Mouse (Mus musculus) C2C12 (cell line): Measurements from ENCODE around the gene Kif1a. TPM values are rescaled to one million over a fixed set of nuclear protein-coding genes. Genes with fewer than 3 reads are reported as not detected.

ENCODE experiments used
- H3K27me3 ChIP-seq: one replicate; pipeline ENCODE4 v1.6.1; 2011; ENCODE audit not compliant: control insufficient read depth, insufficient read depth, insufficient read length
- H3K36me3 ChIP-seq: one replicate; pipeline ENCODE4 v1.6.1; 2011; ENCODE audit not compliant: control insufficient read depth, insufficient read depth
- H3K4me3 ChIP-seq: one replicate; pipeline ENCODE4 v1.5.1; 2011; ENCODE audit warnings: mild to moderate bottlenecking, control low read depth; ENCODE audit not compliant: poor library complexity, insufficient read depth, severe bottlenecking
- H3K79me2 ChIP-seq: one replicate; pipeline ENCODE4 v1.6.1; 2011; ENCODE audit not compliant: control insufficient read depth, insufficient read depth
- H3K79me3 ChIP-seq: one replicate; pipeline ENCODE4 v1.6.1; 2011; ENCODE audit warnings: low read depth, control low read depth
- H3ac ChIP-seq: one replicate; pipeline ENCODE3; 2011; ENCODE audit warnings: low read depth; ENCODE audit not compliant: control insufficient read depth, insufficient read length
- CEBPB ChIP-seq: IDR thresholded peaks from one replicate; pipeline ENCODE4 v1.6.1; 2011; ENCODE audit warnings: low read depth, mild to moderate bottlenecking, control low read depth, moderate library complexity
- CTCF ChIP-seq: IDR thresholded peaks from one replicate; pipeline ENCODE4 v1.5.1; 2011; ENCODE audit not compliant: control insufficient read depth, insufficient read depth, insufficient read length
- FOSL1 ChIP-seq: IDR thresholded peaks from one replicate; pipeline ENCODE4 v1.8.0; 2011; ENCODE audit warnings: mild to moderate bottlenecking, low read length; ENCODE audit not compliant: poor library complexity, insufficient read depth, severe bottlenecking
- MAX ChIP-seq: IDR thresholded peaks from one replicate; pipeline ENCODE4 v1.6.1; 2011; ENCODE audit warnings: mild to moderate bottlenecking, control low read depth
- MYOD1 ChIP-seq: IDR thresholded peaks from one replicate; pipeline ENCODE4 v1.6.1; 2011; ENCODE audit warnings: low read depth; ENCODE audit not compliant: control insufficient read depth, insufficient read length
- MYOG ChIP-seq: IDR thresholded peaks from one replicate; pipeline ENCODE4 v1.6.1; 2011; ENCODE audit not compliant: control insufficient read depth, insufficient read length; ENCODE audit errors: extremely low read depth
- USF1 ChIP-seq: IDR thresholded peaks from one replicate; pipeline ENCODE4 v1.6.1; 2011; ENCODE audit warnings: low read depth, mild to moderate bottlenecking, control low read depth, moderate library complexity
- polyA plus RNA-seq: library from polyadenylated mRNA; unstranded; fragments of >200 nt; fragmentation: generic; extraction: Trizol; gene quantifications from one replicate; pipeline ENCODE4 v1.2.1, GENCODE M21; 2012; ENCODE audit warnings: missing spikeins

The Kif1a gene
- polyA plus RNA-seq, 1 experiment: 3.4 TPM

GRCm38 (mm10) chr1:93030060-93030459, 71.7 kb downstream of the Kif1a start:
- Histone ChIP-seq H3K79me3 (no peaks in the 10 kb centered on the region), H3K36me3 (no peaks in the 10 kb centered on the region), H3K27me3 (peaks cover 5% of the 10 kb centered on the region), H3ac (no peak overlapping the region), H3K79me2 (no peaks in the 10 kb centered on the region), H3K4me3 (no peak overlapping the region)
- TF ChIP-seq CTCF (no peak), FOSL1 (no peak), MYOG (no peak), MAX (no peak), MYOD1 (no peak), USF1 (no peak), CEBPB (no peak)

DNA sequence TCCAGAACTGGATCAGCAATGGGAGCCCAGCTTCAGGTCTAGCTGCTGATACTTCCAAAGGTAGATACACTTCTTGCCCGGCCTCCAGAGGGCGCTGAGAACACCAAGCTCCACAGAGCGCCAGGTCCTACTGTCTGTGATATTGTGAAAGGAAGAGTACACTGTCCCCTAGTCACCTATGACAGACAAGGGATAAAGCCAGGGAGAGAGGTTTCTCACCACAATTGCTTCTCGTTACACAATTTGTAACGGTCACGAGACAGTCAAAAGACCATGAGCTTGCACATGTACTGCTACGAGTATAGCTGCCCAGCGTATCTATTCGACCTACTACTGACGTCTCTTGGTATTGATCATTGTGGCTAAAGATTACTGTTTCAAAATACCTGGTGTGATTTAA, 72.4 kb downstream of the Kif1a start:
- peaks cover 6% of the 10 kb centered on the region for H3K27me3 ChIP-seq
- H3K4me3 ChIP-seq: no peak overlapping the region
- no peaks in the 10 kb centered on the region for H3K79me2 ChIP-seq
- no peaks in the 10 kb centered on the region for H3K36me3 ChIP-seq
- H3K79me3 ChIP-seq: no peaks in the 10 kb centered on the region
- TF ChIP-seq MAX (no peak), FOSL1 (no peak), CEBPB (no peak), CTCF (no peak), MYOD1 (no peak), USF1 (no peak), MYOG (no peak)
- no peak overlapping the region for H3ac ChIP-seq

- Histone ChIP-seq H3K36me3 (no peaks in the 10 kb centered on the region), H3K79me2 (no peaks in the 10 kb centered on the region), H3K79me3 (no peaks in the 10 kb centered on the region), H3K4me3 (no peak overlapping the region), H3ac (no peak overlapping the region), H3K27me3 (peaks cover 29% of the 10 kb centered on the region)
- no peak for TF ChIP-seq CTCF
Observed at GRCm38 (mm10) chr1:93026600-93026999, 75.2 kb downstream of the Kif1a start.

DNA sequence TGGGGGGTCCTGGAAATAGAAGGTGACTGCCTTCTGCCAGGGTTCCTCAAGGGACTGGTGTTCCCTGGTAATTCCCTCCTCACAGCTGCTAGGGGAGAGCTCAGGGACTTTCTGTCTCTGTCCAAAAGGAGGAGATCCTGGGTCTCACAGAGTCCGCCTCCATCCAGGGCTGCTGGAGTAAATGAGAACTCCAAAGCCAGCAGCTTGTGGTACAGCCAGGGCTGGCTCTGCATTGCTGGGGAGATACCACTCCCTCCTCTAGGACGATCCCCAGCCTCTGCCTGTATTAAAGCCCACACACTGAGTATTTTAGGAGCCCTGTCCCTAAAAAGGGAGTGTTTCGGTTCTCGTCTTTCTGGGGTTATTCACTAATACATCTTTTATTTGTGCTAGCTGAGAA, 81.1 kb downstream of the Kif1a start:
- Histone ChIP-seq H3K79me3 (no peaks in the 10 kb centered on the region), H3K79me2 (no peaks in the 10 kb centered on the region), H3ac (no peak overlapping the region), H3K27me3 (peaks cover 42% of the 10 kb centered on the region), H3K36me3 (no peaks in the 10 kb centered on the region), H3K4me3 (no peak overlapping the region)
- TF ChIP-seq MAX: no peak

- Histone ChIP-seq H3K79me3 (no peaks in the 10 kb centered on the region), H3K79me2 (no peaks in the 10 kb centered on the region), H3K36me3 (no peaks in the 10 kb centered on the region), H3ac (no peak overlapping the region), H3K4me3 (no peak overlapping the region), H3K27me3 (peaks cover 35% of the 10 kb centered on the region)
- TF ChIP-seq MAX: no peak
- TF ChIP-seq MYOG: no peak
- TF ChIP-seq FOSL1: no peak
- TF ChIP-seq CEBPB: no peak
- TF ChIP-seq MYOD1: no peak
- no peak for TF ChIP-seq USF1
- TF ChIP-seq CTCF: no peak
Observed at GRCm38 (mm10) chr1:93018716-93019115, 83.0 kb downstream of the Kif1a start.

DNA sequence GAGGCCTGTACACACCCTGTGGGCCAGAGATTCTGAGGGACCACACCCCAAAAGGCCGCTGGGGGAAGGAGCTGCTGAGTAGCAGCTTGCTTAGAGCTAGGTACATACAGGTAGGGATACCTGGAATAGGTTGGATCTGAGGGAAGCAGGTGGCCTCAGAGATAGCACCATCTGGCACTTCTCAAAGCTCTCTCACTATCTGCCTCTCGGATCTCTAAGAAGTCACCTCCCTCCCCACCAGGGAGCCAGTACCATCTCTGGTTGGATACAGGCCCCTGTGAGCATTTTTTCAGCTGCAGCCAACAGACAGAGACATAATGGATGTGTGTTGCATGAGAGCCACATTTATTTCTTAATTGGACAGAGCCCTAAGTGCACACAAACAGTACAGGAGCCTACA, 86.6 kb downstream of the Kif1a start:
- TF ChIP-seq MYOG (no peak), MYOD1 (no peak), FOSL1 (no peak), USF1 (no peak), MAX (no peak), CEBPB (no peak), CTCF (no peak)
- Histone ChIP-seq H3K27me3 (peaks cover 23% of the 10 kb centered on the region), H3K4me3 (no peak overlapping the region), H3K36me3 (no peaks in the 10 kb centered on the region), H3K79me2 (no peaks in the 10 kb centered on the region), H3K79me3 (no peaks in the 10 kb centered on the region), H3ac (no peak overlapping the region)
